Mouse (Mus musculus) splenic B cell, adult 2 months (primary cell): ENCODE data around the gene Tiam1.

Source experiments
- DNase-seq: peaks from one replicate; pipeline ENCODE4 v3.0.0-alpha.2; 2011; ENCODE audit warnings: low read depth, low spot score
- H3K27me3 ChIP-seq: 2 replicates; pipeline ENCODE4 v1.6.1; 2012; ENCODE audit warnings: mild to moderate bottlenecking, low read length, moderate library complexity, mixed read lengths; ENCODE audit not compliant: control insufficient read depth, poor library complexity, insufficient read depth, severe bottlenecking
- H3K36me3 ChIP-seq: 2 replicates; pipeline ENCODE4 v1.6.1; 2012; ENCODE audit warnings: mild to moderate bottlenecking, low read length, moderate library complexity, mixed read lengths; ENCODE audit not compliant: control insufficient read depth, poor library complexity, insufficient read depth, severe bottlenecking

The Tiam1 gene

GRCm38 (mm10) chr16:89938277-89938676 lies 205.3 kb downstream of the Tiam1 start:
- DNase-seq, result peak; percentile 56
- H3K27me3 ChIP-seq, result no peaks in the 10 kb centered on the region
- no peaks in the 10 kb centered on the region for H3K36me3 ChIP-seq

- no peak for DNase-seq
Observed at GRCm38 (mm10) chr16:89936571-89936970, 207.0 kb downstream of the Tiam1 start.

DNA sequence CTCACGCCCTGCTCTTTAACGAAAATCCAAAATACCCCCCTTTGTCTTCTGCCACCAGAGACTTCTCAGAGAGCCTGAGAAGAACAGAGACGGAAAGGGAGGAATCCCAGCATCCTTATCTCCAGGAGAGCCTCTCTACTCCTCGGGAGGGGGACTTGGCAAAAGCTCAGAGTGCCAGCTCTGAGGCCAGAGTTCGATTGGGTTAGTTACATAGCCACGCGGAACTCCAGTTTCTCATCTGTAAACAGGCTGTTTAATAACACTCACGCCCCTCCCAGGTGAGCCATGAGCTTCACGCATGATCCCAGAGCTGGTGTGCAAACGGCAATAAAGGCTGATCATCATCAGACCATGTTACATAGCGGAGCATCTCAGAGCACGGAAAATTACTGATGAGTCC lies 208.2 kb downstream of the Tiam1 start:
- no peaks in the 10 kb centered on the region for H3K36me3 ChIP-seq
- DNase-seq, result no peak
- H3K27me3 ChIP-seq, result no peaks in the 10 kb centered on the region

More at GRCm38 (mm10) chr16:89936571-89936970, 207.0 kb downstream of the Tiam1 start:
- no peaks in the 10 kb centered on the region for H3K36me3 ChIP-seq
- H3K27me3 ChIP-seq, result no peaks in the 10 kb centered on the region

DNA sequence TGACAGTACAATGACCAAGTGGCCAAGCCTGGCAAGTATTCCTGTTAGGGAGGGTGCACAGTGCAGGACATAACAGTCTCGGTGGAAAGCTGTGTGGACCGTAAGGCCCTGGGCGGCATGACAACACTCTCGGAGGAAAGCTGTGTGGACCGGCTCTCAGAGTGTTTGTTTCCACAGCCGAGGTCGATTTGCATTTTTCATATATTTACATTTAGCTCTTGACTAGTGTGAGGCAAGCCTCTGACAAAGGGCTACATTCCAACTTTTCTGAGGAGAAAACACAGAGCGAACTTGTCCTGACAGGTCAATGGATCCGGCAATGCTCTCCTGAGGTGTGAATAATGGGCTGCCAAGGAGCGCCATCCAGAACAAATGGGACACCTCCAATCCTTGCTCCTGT lies 209.0 kb downstream of the Tiam1 start:
- Histone ChIP-seq H3K27me3 (no peaks in the 10 kb centered on the region), H3K36me3 (no peaks in the 10 kb centered on the region)
- DNase-seq, result no peak

GRCm38 (mm10) chr16:89933976-89934375 lies 209.6 kb downstream of the Tiam1 start:
- no peaks in the 10 kb centered on the region for H3K27me3 ChIP-seq
- no peak for DNase-seq

DNA sequence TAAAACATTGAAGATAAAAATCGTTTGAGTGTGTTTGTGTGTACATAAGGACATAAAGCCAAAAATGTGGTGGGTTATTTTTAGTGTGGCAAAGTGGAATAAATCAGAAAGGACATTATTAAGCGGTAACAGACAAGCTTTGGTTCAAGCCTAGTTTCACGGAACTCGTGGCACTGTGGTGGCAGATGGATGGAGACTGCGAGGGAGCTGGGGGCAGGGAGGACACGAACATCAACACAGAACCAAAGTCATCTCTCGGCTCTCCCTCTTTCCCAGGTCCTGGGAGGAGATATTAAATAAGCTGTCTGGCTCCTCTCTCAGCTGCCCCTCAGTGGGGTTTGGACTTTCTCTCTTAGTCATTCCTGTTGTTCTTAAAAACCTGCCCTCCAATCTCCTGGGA lies 215.0 kb downstream of the Tiam1 start:
- DNase-seq, result no peak

More at GRCm38 (mm10) chr16:89933976-89934375, 209.6 kb downstream of the Tiam1 start:
- H3K36me3 ChIP-seq, result no peaks in the 10 kb centered on the region

GRCm38 (mm10) chr16:89924249-89924890 lies 219.2 kb downstream of the Tiam1 start:
- no peak for DNase-seq
- Histone ChIP-seq H3K36me3 (no peaks in the 10 kb centered on the region), H3K27me3 (no peaks in the 10 kb centered on the region)

More for the DNA sequence above, 215.0 kb downstream of the Tiam1 start:
- Histone ChIP-seq H3K36me3 (no peaks in the 10 kb centered on the region), H3K27me3 (no peaks in the 10 kb centered on the region)

GRCm38 (mm10) chr16:89923311-89923710 lies 220.3 kb downstream of the Tiam1 start:
- DNase-seq, result no peak
- H3K36me3 ChIP-seq, result no peaks in the 10 kb centered on the region

GRCm38 (mm10) chr16:89922458-89922857 lies 221.1 kb downstream of the Tiam1 start:
- Histone ChIP-seq H3K36me3 (no peaks in the 10 kb centered on the region), H3K27me3 (no peaks in the 10 kb centered on the region)
- DNase-seq, result no peak

More at GRCm38 (mm10) chr16:89923311-89923710, 220.3 kb downstream of the Tiam1 start:
- H3K27me3 ChIP-seq, result no peaks in the 10 kb centered on the region

GRCm38 (mm10) chr16:89921370-89921769 lies 222.2 kb downstream of the Tiam1 start:
- no peak for DNase-seq
- Histone ChIP-seq H3K27me3 (no peaks in the 10 kb centered on the region), H3K36me3 (no peaks in the 10 kb centered on the region)

GRCm38 (mm10) chr16:89920417-89920816 lies 223.2 kb downstream of the Tiam1 start:
- Histone ChIP-seq H3K36me3 (no peaks in the 10 kb centered on the region), H3K27me3 (no peaks in the 10 kb centered on the region)
- no peak for DNase-seq

- DNase-seq, result no peak
- Histone ChIP-seq H3K27me3 (no peaks in the 10 kb centered on the region), H3K36me3 (no peaks in the 10 kb centered on the region)
Observed at GRCm38 (mm10) chr16:89917404-89917803, 226.2 kb downstream of the Tiam1 start.

- H3K36me3 ChIP-seq, result no peaks in the 10 kb centered on the region
- no peaks in the 10 kb centered on the region for H3K27me3 ChIP-seq
- no peak for DNase-seq
Observed at GRCm38 (mm10) chr16:89914946-89915345, 228.6 kb downstream of the Tiam1 start.

- DNase-seq, result no peak
- no peaks in the 10 kb centered on the region for H3K27me3 ChIP-seq
- no peaks in the 10 kb centered on the region for H3K36me3 ChIP-seq
Observed at GRCm38 (mm10) chr16:89912686-89913375, 230.7 kb downstream of the Tiam1 start.

GRCm38 (mm10) chr16:89909393-89910068 lies 234.0 kb downstream of the Tiam1 start:
- Histone ChIP-seq H3K36me3 (no peaks in the 10 kb centered on the region), H3K27me3 (no peaks in the 10 kb centered on the region)
- no peak for DNase-seq
